Mouse (Mus musculus): Measurements from ENCODE around the gene Glp2r. TPM values are rescaled to one million over a fixed set of nuclear protein-coding genes. Genes with fewer than 3 reads are reported as not detected.

Glp2r gene
- polyA plus RNA-seq, 1 experiment from 2014 or later, result 0.03 TPM

GRCm38 (mm10) chr11:67638401-67638800 lies 132.6 kb downstream of the Glp2r start:
- no peak for DNase-seq (ENCODE audit: low spot score)

- no peak for DNase-seq (ENCODE audit: low spot score)
These were observed 133.9 kb downstream of the Glp2r start for GRCm38 (mm10) chr11:67636905-67637586.

- no peak for DNase-seq (ENCODE audit: low spot score)
These were observed 134.8 kb downstream of the Glp2r start for GRCm38 (mm10) chr11:67636201-67636600.

GRCm38 (mm10) chr11:67633620-67634229 lies 137.2 kb downstream of the Glp2r start:
- no peak for DNase-seq (ENCODE audit: low spot score)

- no peak for DNase-seq (ENCODE audit: low spot score)
These were observed 138.0 kb downstream of the Glp2r start for GRCm38 (mm10) chr11:67632906-67633305.

- DNase-seq (ENCODE audit: low spot score), result no peak
These were observed 142.4 kb downstream of the Glp2r start for GRCm38 (mm10) chr11:67628522-67628921.

GRCm38 (mm10) chr11:67627179-67627578 lies 143.8 kb downstream of the Glp2r start:
- no peak for DNase-seq (ENCODE audit: low spot score)

GRCm38 (mm10) chr11:67622340-67622739 lies 148.6 kb downstream of the Glp2r start:
- DNase-seq (ENCODE audit: low spot score), result no peak

- DNase-seq (ENCODE audit: low spot score), result no peak
These were observed 154.3 kb downstream of the Glp2r start for GRCm38 (mm10) chr11:67616557-67617239.

GRCm38 (mm10) chr11:67612158-67612839 lies 158.7 kb downstream of the Glp2r start:
- no peak for DNase-seq (ENCODE audit: low spot score)

Other genes starting within 250 kb of the Glp2r start
- gene Rcvrn, start 75.8 kb downstream of the Glp2r start, polyA plus RNA-seq (2015; fragmentation: Nextera tagmentation; extraction: Ambion mirVana), result 0.45 and 0.74 TPM in 2 replicates
- gene Gsg1l2, start 3.5 kb upstream of the Glp2r start, polyA plus RNA-seq (2015; fragmentation: Nextera tagmentation; extraction: Ambion mirVana), result not detected in 2 replicates
- gene Dhrs7c, start 27.0 kb upstream of the Glp2r start, polyA plus RNA-seq (2015; fragmentation: Nextera tagmentation; extraction: Ambion mirVana), result 0.34 and 0.57 TPM in 2 replicates
- 0.06 and 0.20 TPM in 2 replicates for gene Usp43, start 151.0 kb upstream of the Glp2r start, polyA plus RNA-seq (2015; fragmentation: Nextera tagmentation; extraction: Ambion mirVana)
- 0.62 and 0.69 TPM in 2 replicates for gene Cfap52, start 194.5 kb upstream of the Glp2r start, polyA plus RNA-seq (2015; fragmentation: Nextera tagmentation; extraction: Ambion mirVana)
- 79.6 and 83.2 TPM in 2 replicates for gene Stx8, start 195.0 kb upstream of the Glp2r start, polyA plus RNA-seq (2015; fragmentation: Nextera tagmentation; extraction: Ambion mirVana)

Measured in thymus, postnatal 0 days (tissue).